9 mouse cellular contexts compared by ENCODE assay signal in genomic region chr1:93101571-93102061, GRCm38 (mm10). TPM values are rescaled to one million over a fixed set of nuclear protein-coding genes. Genes with fewer than 3 reads are reported as not detected.
DNase-seq lines count a peak whose midpoint lies in the region; ATAC-seq and TF ChIP-seq lines count a peak whose summit lies in the region.
"Had no signal": no experiment of that assay in that cellular context is flagged by ENCODE, and none has a peak within 500 bp of the region (broad histone marks: within the 10 kb centered on the region; RNA-seq: fewer than 3 reads in every experiment).

TSS of gene Kif1a (minus strand) at chr1:93101951.

- H3K4me1 ChIP-seq in lung, adult 2 months (ENCODE audit: control insufficient read depth, insufficient read depth, low read length) = peaks cover 6% of the 10 kb centered on the region; the same call in 1 of the 2 replicates
- H3K4me1 ChIP-seq in cortical plate, adult 2 months (ENCODE audit: control insufficient read depth, insufficient read depth, low read length) = peaks cover 6% of the 10 kb centered on the region; the same call in 1 of the 2 replicates
- H3K4me1 ChIP-seq in heart, embryonic 11.5 days (ENCODE audit: control insufficient read depth, insufficient read depth, low read length) = peaks cover 8% of the 10 kb centered on the region
- no peaks in the 10 kb centered on the region; the same call in 1 of the 2 replicates for H3K4me1 ChIP-seq in small intestine, adult 2 months (ENCODE audit: control insufficient read depth, insufficient read depth, insufficient read length, low read length)

- no peak for TF ChIP-seq POLR2A in lung, adult 2 months (IDR thresholded peaks at IDR 0.05; ENCODE audit: borderline replicate concordance, extremely low read depth, low read depth, low read length)
- TF ChIP-seq POLR2A in cortical plate, adult 2 months (IDR thresholded peaks at IDR 0.05; ENCODE audit: extremely low read depth, insufficient read depth, low read length) = peak; percentile 96
- TF ChIP-seq POLR2A in small intestine, adult 2 months (IDR thresholded peaks at IDR 0.05; ENCODE audit: low read depth, low read length) = no peak

- TF ChIP-seq CTCF in lung, adult 2 months (IDR thresholded peaks at IDR 0.05; ENCODE audit: insufficient read depth, low read length) = no peak
- TF ChIP-seq CTCF in cortical plate, adult 2 months (IDR thresholded peaks at IDR 0.05; ENCODE audit: extremely low read depth, insufficient read depth, low read length) = no peak
- no peak for TF ChIP-seq CTCF in small intestine, adult 2 months (IDR thresholded peaks at IDR 0.05; ENCODE audit: extremely low read depth, insufficient read length, insufficient replicate concordance, low read depth, low read length)

- DNase-seq in lung, adult 2 months = no peak
- DNase-seq in lung, adult 18-20 months = no peak
- peak; percentile 59 for DNase-seq in layer of hippocampus, adult 9-10 months (ENCODE audit: low spot score)
- DNase-seq in lung, postnatal 10 days = peak; percentile 34
- DNase-seq in natural killer cell, adult 2 months (ENCODE audit: low spot score in 2 of 2) = no peak

- no peaks in the 10 kb centered on the region for H3K9me3 ChIP-seq in heart, embryonic 11.5 days (replicated peaks; ENCODE audit: control insufficient read depth, low read length)
- H3K9me3 ChIP-seq: G1E had no signal

- H3K9ac ChIP-seq in heart, embryonic 11.5 days (ENCODE audit: low read depth, low read length) = peak within 1 kb of the TSS; percentile 64

- H3K4me2 ChIP-seq in heart, embryonic 11.5 days = peak within 1 kb of the TSS; percentile 95

- under 1% methylated on average over 39 of the region's 39 CpGs for WGBS in lung, adult 2 months
- 1% methylated on average over 39 of the region's 39 CpGs for WGBS in heart, embryonic 11.5 days (ENCODE audit: insufficient replicate concordance)
- WGBS in small intestine, adult 2 months = 2% methylated on average over 39 of the region's 39 CpGs

- no peaks in the 10 kb centered on the region for H3K36me3 ChIP-seq in heart, embryonic 11.5 days (ENCODE audit: control insufficient read depth, insufficient read depth, low read length)
- no peaks in the 10 kb centered on the region for H3K36me3 ChIP-seq in small intestine, adult 2 months (ENCODE audit: control insufficient read depth, insufficient read depth, low read length)
- H3K36me3 ChIP-seq: G1E had no signal

- peaks cover 61% of the 10 kb centered on the region for H3K27me3 ChIP-seq in heart, embryonic 11.5 days (ENCODE audit: control insufficient read depth, insufficient read depth, low read length)
- H3K27me3 ChIP-seq in small intestine, adult 2 months (ENCODE audit: control insufficient read depth, insufficient read depth, low read length) = peaks cover 35% of the 10 kb centered on the region

- peak within 1 kb of the TSS; percentile 10 for H3K4me3 ChIP-seq in lung, adult 2 months (replicated peaks; ENCODE audit: extremely low read depth, low read depth, low read length)
- H3K4me3 ChIP-seq in cortical plate, adult 2 months (ENCODE audit: insufficient read depth, low read length) = peak within 1 kb of the TSS; percentile 96
- peak within 1 kb of the TSS; percentile 61 for H3K4me3 ChIP-seq in heart, embryonic 11.5 days (ENCODE audit: low read depth, low read length)
- H3K4me3 ChIP-seq in small intestine, adult 2 months (ENCODE audit: low read depth, low read length) = peak within 1 kb of the TSS; percentile 42

- ATAC-seq in heart, embryonic 11.5 days (replicated peaks; ENCODE audit: insufficient number of reproducible peaks, low FRiP score, low TSS enrichment) = no peak; the same call in 1 of the 2 replicates

- H3K27ac ChIP-seq in cortical plate, adult 2 months (ENCODE audit: insufficient read depth, low read length) = peak within 1 kb of the TSS; percentile 82
- no peak within 1 kb of the TSS for H3K27ac ChIP-seq in heart, embryonic 11.5 days (ENCODE audit: low read depth, low read length)
- H3K27ac ChIP-seq in small intestine, adult 2 months (ENCODE audit: insufficient read depth, low read depth, low read length) = no peak within 1 kb of the TSS

RNA-seq across cellular contexts. Expression of gene Kif1a, which starts in this region (rescaled TPM):
- 2.0 and 2.7 TPM in 2 replicates for polyA plus RNA-seq in lung, adult 2 months (2012; rRNA removed)
- 349 and 356 TPM in 2 replicates for polyA plus RNA-seq in cortical plate, adult 2 months (2012; rRNA removed)
- polyA plus RNA-seq in heart, embryonic 11.5 days (2014; fragmentation: Nextera tagmentation; extraction: Ambion mirVana) = 5.7 and 6.3 TPM in 2 replicates
- polyA plus RNA-seq in small intestine, adult 2 months (2012; rRNA removed) = 1.3 and 2.0 TPM in 2 replicates

Comparison
In these comparisons a context has a peak if more than half of its experiments do, and no peak if none do; other contexts are left out.
1. RNA of gene Kif1a (polyA plus RNA-seq): 349 to 356 TPM in cortical plate, adult 2 months; 5.7 to 6.3 TPM in heart, embryonic 11.5 days, 2.0 to 2.7 TPM in lung, adult 2 months and 1.3 to 2.0 TPM in small intestine, adult 2 months; every median in the first group is over 10 times any median in the second.
2. DNase-seq: peak in layer of hippocampus, adult 9-10 months (single experiment) and lung, postnatal 10 days (single experiment); none in lung, adult 2 months (single experiment), lung, adult 18-20 months (0 of 2) and natural killer cell, adult 2 months (0 of 2).
3. H3K4me3 ChIP-seq: peak in every context shown above with its lines; median percentile 96 in cortical plate, adult 2 months; 61 in heart, embryonic 11.5 days; 42 in small intestine, adult 2 months; 10 in lung, adult 2 months.